Mouse (Mus musculus) liver, adult 2 months (tissue): ENCODE results near the gene Prkca. TPM values are rescaled to one million over a fixed set of nuclear protein-coding genes. Genes with fewer than 3 reads are reported as not detected.

Experiments
- DNase-seq: peaks from one replicate; pipeline ENCODE4 v3.0.0-alpha.2; 2011; ENCODE audit warnings: low read depth, low spot score; ENCODE audit errors: extremely low read depth
- H3K27ac ChIP-seq: fragments of 200-500 bp; replicated peaks from 2 replicates; pipeline ENCODE4 v1.5.1; 2012; ENCODE audit warnings: low read depth, mild to moderate bottlenecking, control low read depth, inconsistent platforms, low read length; ENCODE audit not compliant: insufficient read depth
- H3K27me3 ChIP-seq: fragments of 200-500 bp; 2 replicates; pipeline ENCODE4 v1.6.1; 2012; ENCODE audit warnings: mild to moderate bottlenecking, moderate library complexity, low read length, inconsistent platforms; ENCODE audit not compliant: control insufficient read depth, insufficient read depth
- H3K36me3 ChIP-seq: fragments of 200-500 bp; 2 replicates; pipeline ENCODE4 v1.6.1; 2012; ENCODE audit warnings: low read length, inconsistent platforms; ENCODE audit not compliant: control insufficient read depth, insufficient read depth
- H3K4me1 ChIP-seq: fragments of 200-500 bp; 2 replicates; pipeline ENCODE4 v1.6.1; 2011; ENCODE audit warnings: low read length; ENCODE audit not compliant: control insufficient read depth, insufficient read depth
- H3K4me3 ChIP-seq: fragments of 200-500 bp; 2 replicates; pipeline ENCODE4 v1.5.1; 2011; ENCODE audit warnings: low read depth, mild to moderate bottlenecking, control low read depth, low read length, moderate library complexity; ENCODE audit not compliant: insufficient read depth
- H3K79me2 ChIP-seq: fragments of 200-500 bp; 2 replicates; pipeline ENCODE4 v1.6.1; 2012; ENCODE audit warnings: inconsistent platforms, mild to moderate bottlenecking, low read length, moderate library complexity; ENCODE audit not compliant: control insufficient read depth, insufficient read depth
- H3K9ac ChIP-seq: fragments of 200-500 bp; 2 replicates; pipeline ENCODE4 v1.6.1; 2012; ENCODE audit warnings: low read depth, mild to moderate bottlenecking, control low read depth, inconsistent platforms, low read length
- CTCF ChIP-seq: fragments of 200-500 bp; IDR thresholded peaks from 2 replicates; pipeline ENCODE4 v1.5.1; 2011; ENCODE audit warnings: low read depth, low read length, control low read depth
- POLR2A ChIP-seq: fragments of 200-500 bp; IDR thresholded peaks from 2 replicates; pipeline ENCODE4 v1.6.1; 2011; ENCODE audit warnings: low read length, control low read depth; ENCODE audit not compliant: insufficient read depth; ENCODE audit errors: extremely low read depth
- WGBS: fragments of 180-500 bp; shearing (Covaris S2); methylation state at CpG from one replicate; pipeline ENCODE4 v1.1.7; 2018; 5-methylcytosine and 5-hydroxymethylcytosine counted together
- polyA plus RNA-seq: library from polyadenylated mRNA; depleted of rRNA; stranded (reverse); fragments of >200 nt; gene quantifications from 2 replicates; pipeline ENCODE4 v1.2.3, GENCODE M21; 2012
- total RNA-seq: library from RNA; depleted of rRNA; stranded (reverse); fragments of >200 nt; gene quantifications from 2 replicates; pipeline ENCODE4 v1.2.3, GENCODE M21; 2014

Prkca gene
- total and polyA plus RNA-seq, 2 experiments: 2.8 to 4.3 TPM

GRCm38 (mm10) chr11:108335536-108335935, 8.2 kb downstream of the Prkca start:
- Histone ChIP-seq H3K27ac (no peak overlapping the region), H3K4me3 (no peak overlapping the region), H3K36me3 (no peaks in the 10 kb centered on the region; the same call in 1 of the 2 replicates), H3K79me2 (no peaks in the 10 kb centered on the region), H3K4me1 (peaks cover 3% of the 10 kb centered on the region; the same call in 1 of the 2 replicates), H3K27me3 (no peaks in the 10 kb centered on the region), H3K9ac (no peak overlapping the region)
- peak; percentile 92 for DNase-seq
- 27% methylated on average over 4 of the region's 4 CpGs for WGBS
- TF ChIP-seq CTCF (no peak), POLR2A (no peak)

GRCm38 (mm10) chr11:108334658-108335057, 9.1 kb downstream of the Prkca start:
- DNase-seq: no peak
- WGBS: 84% methylated on average over 3 of the region's 3 CpGs
- Histone ChIP-seq H3K79me2 (no peaks in the 10 kb centered on the region), H3K4me1 (peaks cover 3% of the 10 kb centered on the region; the same call in 1 of the 2 replicates), H3K27me3 (no peaks in the 10 kb centered on the region), H3K9ac (no peak overlapping the region), H3K36me3 (no peaks in the 10 kb centered on the region; the same call in 1 of the 2 replicates), H3K4me3 (no peak overlapping the region), H3K27ac (no peak overlapping the region)
- TF ChIP-seq CTCF (no peak), POLR2A (no peak)

GRCm38 (mm10) chr11:108333583-108334379, 9.9 kb downstream of the Prkca start:
- TF ChIP-seq CTCF: no peak
- TF ChIP-seq POLR2A: no peak
- no peaks in the 10 kb centered on the region for H3K27me3 ChIP-seq
- H3K4me3 ChIP-seq: no peak overlapping the region
- H3K27ac ChIP-seq: no peak overlapping the region
- 86% methylated on average over 8 of the region's 8 CpGs for WGBS
- no peak for DNase-seq
- H3K36me3 ChIP-seq: no peaks in the 10 kb centered on the region; the same call in 1 of the 2 replicates
- H3K4me1 ChIP-seq: peaks cover 3% of the 10 kb centered on the region; the same call in 1 of the 2 replicates
- H3K79me2 ChIP-seq: no peaks in the 10 kb centered on the region
- no peak overlapping the region for H3K9ac ChIP-seq

DNA sequence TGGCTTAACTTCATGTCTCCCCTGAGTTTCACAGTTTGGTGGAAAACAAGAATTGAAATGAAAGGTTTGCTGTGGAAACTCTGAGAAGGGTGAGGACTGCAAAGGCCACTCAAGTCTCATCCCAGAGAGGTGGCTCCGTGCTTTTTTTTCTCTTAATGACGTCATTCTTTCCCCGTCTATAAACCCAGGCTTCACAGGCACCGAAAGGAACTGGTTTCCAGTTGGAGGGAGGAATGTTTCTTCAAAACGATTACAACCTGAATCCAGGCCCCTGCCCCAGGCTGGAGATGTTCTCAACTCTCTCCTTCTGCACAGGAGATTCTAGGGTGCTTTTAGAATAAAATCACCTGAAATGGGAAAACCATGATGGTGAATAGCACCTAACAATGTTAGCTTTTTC, 10.7 kb downstream of the Prkca start:
- no peak overlapping the region for H3K9ac ChIP-seq
- H3K27ac ChIP-seq: no peak overlapping the region
- peaks cover 3% of the 10 kb centered on the region; the same call in 1 of the 2 replicates for H3K4me1 ChIP-seq
- H3K4me3 ChIP-seq: no peak overlapping the region
- 85% methylated on average over 5 of the region's 5 CpGs for WGBS
- no peaks in the 10 kb centered on the region; the same call in 1 of the 2 replicates for H3K36me3 ChIP-seq
- no peak for TF ChIP-seq POLR2A
- no peaks in the 10 kb centered on the region for H3K27me3 ChIP-seq
- no peak for DNase-seq
- no peaks in the 10 kb centered on the region for H3K79me2 ChIP-seq

DNA sequence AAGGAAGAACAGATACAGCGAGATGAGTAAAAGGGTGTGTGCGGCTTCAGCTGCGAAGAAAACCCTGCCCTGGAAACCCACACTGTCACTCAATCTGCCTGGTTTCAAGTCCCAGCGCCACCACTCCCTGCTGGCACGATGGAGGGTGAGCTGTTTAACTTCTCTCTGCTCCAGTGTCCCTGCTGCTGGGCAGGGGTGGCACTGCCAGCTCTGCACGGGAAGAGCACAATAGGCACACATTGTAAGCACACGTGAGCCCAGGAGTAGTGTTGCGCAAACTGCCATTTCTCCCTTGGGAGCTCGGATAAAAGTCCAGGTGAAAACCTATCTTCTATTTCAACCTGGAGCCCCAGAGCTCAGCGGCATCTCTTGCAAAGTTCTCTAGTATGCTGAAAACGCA, 12.9 kb downstream of the Prkca start:
- no peak overlapping the region for H3K27ac ChIP-seq
- H3K36me3 ChIP-seq: no peaks in the 10 kb centered on the region; the same call in 1 of the 2 replicates
- H3K79me2 ChIP-seq: no peaks in the 10 kb centered on the region; the same call in 1 of the 2 replicates
- DNase-seq: peak; percentile 84
- H3K4me1 ChIP-seq: peaks cover 2% of the 10 kb centered on the region; the same call in 1 of the 2 replicates
- no peaks in the 10 kb centered on the region for H3K27me3 ChIP-seq
- no peak overlapping the region for H3K9ac ChIP-seq
- TF ChIP-seq POLR2A (no peak), CTCF (no peak)
- no peak overlapping the region for H3K4me3 ChIP-seq
- WGBS: 55% methylated on average over 11 of the region's 11 CpGs

DNA sequence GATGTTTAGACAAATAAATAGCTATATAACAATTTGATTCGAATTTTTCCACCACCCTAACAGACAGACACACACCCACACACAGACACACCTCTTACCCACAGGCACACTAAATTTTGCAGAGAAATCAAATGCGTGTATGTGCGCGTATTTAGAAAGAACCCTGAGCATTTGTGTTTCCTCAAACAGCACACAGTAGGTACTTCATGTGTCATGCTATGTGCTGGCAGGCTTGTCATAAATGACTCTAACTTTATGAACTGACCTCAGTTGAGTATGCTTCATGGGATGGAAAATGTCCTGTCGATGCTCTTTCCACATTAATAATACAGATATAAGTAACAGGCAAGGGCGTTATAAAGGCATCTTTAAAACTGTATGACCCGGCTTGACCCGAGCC, 17.8 kb downstream of the Prkca start:
- H3K4me1 ChIP-seq: no peaks in the 10 kb centered on the region
- H3K9ac ChIP-seq: no peak overlapping the region
- H3K36me3 ChIP-seq: no peaks in the 10 kb centered on the region
- H3K27ac ChIP-seq: no peak overlapping the region
- no peak overlapping the region for H3K4me3 ChIP-seq
- TF ChIP-seq CTCF (no peak), POLR2A (no peak)
- DNase-seq: no peak
- no peaks in the 10 kb centered on the region for H3K27me3 ChIP-seq
- H3K79me2 ChIP-seq: no peaks in the 10 kb centered on the region; the same call in 1 of the 2 replicates
- WGBS: 93% methylated on average over 8 of the region's 8 CpGs
